In the genomic region with DNA sequence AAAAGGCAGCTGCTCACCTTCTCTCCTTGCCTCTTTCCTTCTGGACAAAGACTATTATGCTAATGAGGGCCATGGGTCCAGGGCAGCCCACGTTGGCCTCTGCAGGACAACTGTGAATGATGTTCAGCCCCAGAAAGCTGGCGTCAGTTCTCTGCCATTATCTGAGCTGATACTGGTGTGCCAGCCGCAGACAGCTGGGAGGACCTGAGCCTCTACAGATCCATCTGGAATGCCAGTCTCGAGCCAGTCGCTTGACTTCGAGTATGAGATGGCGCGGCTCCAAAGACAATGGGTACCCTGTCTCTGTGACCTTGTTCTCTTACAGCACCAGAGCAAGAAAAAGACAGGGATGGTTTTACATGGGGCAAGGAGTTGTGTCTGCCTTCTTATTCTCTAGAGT, we compare ENCODE assay signal across 17 mouse cellular contexts.
DNase-seq lines count a peak whose midpoint lies in the region; ATAC-seq lines count a peak whose summit lies in the region.
"Had no signal": no experiment of that assay in that cellular context is flagged by ENCODE, and none has a peak within 500 bp of the region (broad histone marks: within the 10 kb centered on the region; RNA-seq: fewer than 3 reads in every experiment).

No protein-coding gene starts in this region.

- no peak overlapping the region for H3K9ac ChIP-seq in hindbrain, embryonic 12.5 days
- H3K9ac ChIP-seq in heart, embryonic 16.5 days (ENCODE audit: low read length) = no peak overlapping the region
- no peak overlapping the region for H3K9ac ChIP-seq in forebrain, embryonic 14.5 days (ENCODE audit: low read length)
- no peak overlapping the region for H3K9ac ChIP-seq in kidney, embryonic 14.5 days (ENCODE audit: low read depth, low read length)
- H3K9ac ChIP-seq: limb, embryonic 13.5 days; liver, embryonic 15.5 days; neural tube, embryonic 12.5 days had no signal

- no peak for ATAC-seq in hindbrain, embryonic 12.5 days (ENCODE audit: low FRiP score)
- ATAC-seq in heart, embryonic 16.5 days (replicated peaks; ENCODE audit: extremely low read depth, insufficient read depth, low FRiP score) = peak; percentile 87
- ATAC-seq in forebrain, embryonic 14.5 days = no peak
- no peak for ATAC-seq in kidney, embryonic 14.5 days (ENCODE audit: low FRiP score, low TSS enrichment)
- ATAC-seq: intestine, embryonic 16.5 days had no signal

- H3K4me2 ChIP-seq in hindbrain, embryonic 12.5 days (replicated peaks) = no peak overlapping the region
- no peak overlapping the region for H3K4me2 ChIP-seq in heart, embryonic 16.5 days (ENCODE audit: low read depth, low read length)
- no peak overlapping the region for H3K4me2 ChIP-seq in forebrain, embryonic 14.5 days (ENCODE audit: low read length)
- no peak overlapping the region for H3K4me2 ChIP-seq in kidney, embryonic 14.5 days (replicated peaks; ENCODE audit: low read depth, low read length)
- H3K4me2 ChIP-seq: limb, embryonic 13.5 days; liver, embryonic 15.5 days; neural tube, embryonic 12.5 days had no signal

- peaks cover 18% of the 10 kb centered on the region for H3K4me1 ChIP-seq in hindbrain, embryonic 10.5 days (replicated peaks)
- peaks cover 5% of the 10 kb centered on the region; the same call in 1 of the 2 replicates for H3K4me1 ChIP-seq in hindbrain, embryonic 12.5 days
- peaks cover 28% of the 10 kb centered on the region for H3K4me1 ChIP-seq in heart, embryonic 10.5 days
- peaks cover 21% of the 10 kb centered on the region for H3K4me1 ChIP-seq in heart, embryonic 16.5 days (ENCODE audit: control insufficient read depth, insufficient read depth, low read length)
- no peaks in the 10 kb centered on the region for H3K4me1 ChIP-seq in forebrain, embryonic 14.5 days (ENCODE audit: control insufficient read depth, insufficient read depth, low read length)
- no peaks in the 10 kb centered on the region for H3K4me1 ChIP-seq in kidney, embryonic 14.5 days (ENCODE audit: control insufficient read depth, insufficient read depth, low read length)
- H3K4me1 ChIP-seq: limb, embryonic 13.5 days; liver, embryonic 15.5 days; megakaryocyte, embryonic 14.5 days had no signal

- no peaks in the 10 kb centered on the region for H3K9me3 ChIP-seq in hindbrain, embryonic 10.5 days
- H3K9me3 ChIP-seq in hindbrain, embryonic 12.5 days (replicated peaks) = no peaks in the 10 kb centered on the region
- H3K9me3 ChIP-seq in heart, embryonic 10.5 days = no peaks in the 10 kb centered on the region
- H3K9me3 ChIP-seq in heart, embryonic 16.5 days (replicated peaks; ENCODE audit: control insufficient read depth, low read length) = no peaks in the 10 kb centered on the region
- no peaks in the 10 kb centered on the region for H3K9me3 ChIP-seq in forebrain, embryonic 14.5 days (replicated peaks; ENCODE audit: control insufficient read depth, low read length)
- no peaks in the 10 kb centered on the region for H3K9me3 ChIP-seq in kidney, embryonic 14.5 days (ENCODE audit: control insufficient read depth, low read length)
- H3K9me3 ChIP-seq: limb, embryonic 13.5 days; liver, embryonic 15.5 days; megakaryocyte, embryonic 14.5 days; neural tube, embryonic 12.5 days had no signal

- no peaks in the 10 kb centered on the region for H3K36me3 ChIP-seq in hindbrain, embryonic 10.5 days
- no peaks in the 10 kb centered on the region for H3K36me3 ChIP-seq in hindbrain, embryonic 12.5 days
- no peaks in the 10 kb centered on the region for H3K36me3 ChIP-seq in heart, embryonic 10.5 days
- H3K36me3 ChIP-seq in heart, embryonic 16.5 days (ENCODE audit: control insufficient read depth, insufficient read depth) = no peaks in the 10 kb centered on the region
- no peaks in the 10 kb centered on the region for H3K36me3 ChIP-seq in forebrain, embryonic 14.5 days (ENCODE audit: control insufficient read depth, insufficient read depth, low read length)
- H3K36me3 ChIP-seq in kidney, embryonic 14.5 days (ENCODE audit: control insufficient read depth, insufficient read depth, low read length) = no peaks in the 10 kb centered on the region
- H3K36me3 ChIP-seq: limb, embryonic 13.5 days; liver, embryonic 15.5 days; neural tube, embryonic 12.5 days had no signal

- WGBS in hindbrain, embryonic 10.5 days = 76% methylated on average over 8 of the region's 8 CpGs
- WGBS in hindbrain, embryonic 12.5 days = 71% methylated on average over 8 of the region's 8 CpGs
- 55% methylated on average over 8 of the region's 8 CpGs for WGBS in heart, embryonic 10.5 days
- WGBS in heart, embryonic 16.5 days = 34% methylated on average over 8 of the region's 8 CpGs
- 83% methylated on average over 8 of the region's 8 CpGs for WGBS in forebrain, embryonic 14.5 days
- 81% methylated on average over 8 of the region's 8 CpGs for WGBS in kidney, embryonic 14.5 days

- no peaks in the 10 kb centered on the region; the same call in 1 of the 2 replicates for H3K27me3 ChIP-seq in hindbrain, embryonic 10.5 days (ENCODE audit: insufficient read depth, poor library complexity, severe bottlenecking)
- no peaks in the 10 kb centered on the region for H3K27me3 ChIP-seq in hindbrain, embryonic 12.5 days
- H3K27me3 ChIP-seq in heart, embryonic 10.5 days (ENCODE audit: insufficient read depth, poor library complexity, severe bottlenecking) = no peaks in the 10 kb centered on the region; the same call in 1 of the 2 replicates
- H3K27me3 ChIP-seq in heart, embryonic 16.5 days (ENCODE audit: control insufficient read depth, insufficient read depth, low read length) = no peaks in the 10 kb centered on the region
- no peaks in the 10 kb centered on the region for H3K27me3 ChIP-seq in forebrain, embryonic 14.5 days (replicated peaks; ENCODE audit: control insufficient read depth, insufficient read depth, low read length)
- H3K27me3 ChIP-seq in kidney, embryonic 14.5 days (ENCODE audit: control insufficient read depth, insufficient read depth, low read length) = no peaks in the 10 kb centered on the region
- H3K27me3 ChIP-seq: liver, embryonic 15.5 days had no signal

- no peak overlapping the region for H3K4me3 ChIP-seq in hindbrain, embryonic 10.5 days
- no peak overlapping the region for H3K4me3 ChIP-seq in hindbrain, embryonic 12.5 days
- H3K4me3 ChIP-seq in heart, embryonic 10.5 days = no peak overlapping the region
- no peak overlapping the region for H3K4me3 ChIP-seq in heart, embryonic 16.5 days (ENCODE audit: low read length)
- H3K4me3 ChIP-seq in forebrain, embryonic 14.5 days (ENCODE audit: low read depth, low read length) = no peak overlapping the region
- H3K4me3 ChIP-seq in kidney, embryonic 14.5 days (ENCODE audit: low read length) = no peak overlapping the region
- H3K4me3 ChIP-seq: limb, embryonic 13.5 days; liver, embryonic 15.5 days; megakaryocyte, embryonic 14.5 days; neural tube, embryonic 12.5 days had no signal

- peak overlapping the region; percentile 53 for H3K27ac ChIP-seq in hindbrain, embryonic 10.5 days
- H3K27ac ChIP-seq in hindbrain, embryonic 12.5 days = no peak overlapping the region
- H3K27ac ChIP-seq in heart, embryonic 10.5 days = 0 out of 2 replicates have a peak overlapping the region, but pooled peaks have one; percentile 12
- H3K27ac ChIP-seq in heart, embryonic 16.5 days (ENCODE audit: low read length) = peak overlapping the region; percentile 89
- H3K27ac ChIP-seq in forebrain, embryonic 14.5 days (ENCODE audit: low read depth, low read length) = no peak overlapping the region
- no peak overlapping the region for H3K27ac ChIP-seq in kidney, embryonic 14.5 days (ENCODE audit: low read depth, low read length)
- H3K27ac ChIP-seq: limb, embryonic 13.5 days; liver, embryonic 15.5 days; neural tube, embryonic 12.5 days; stomach, postnatal 0 days had no signal

- DNase-seq in hindbrain, embryonic 10.5 days (ENCODE audit: low spot score) = no peak
- no peak for DNase-seq in heart, embryonic 10.5 days (ENCODE audit: low spot score)
- peak; percentile 42 for DNase-seq in retina, postnatal 1 day
- no peak for DNase-seq in forebrain, embryonic 14.5 days (ENCODE audit: low spot score)
- DNase-seq: adrenal gland, postnatal 36 days; cerebellum, adult 9-10 months; kidney, postnatal 14 days; lung, postnatal 14 days had no signal

Comparison
In these comparisons a context has a peak if more than half of its experiments do, and no peak if none do; other contexts are left out.
1. H3K27ac ChIP-seq: peak in hindbrain, embryonic 10.5 days (single experiment), heart, embryonic 10.5 days (single experiment) and heart, embryonic 16.5 days (single experiment); none in hindbrain, embryonic 12.5 days (single experiment), forebrain, embryonic 14.5 days (single experiment) and kidney, embryonic 14.5 days (single experiment).